Mouse (Mus musculus) erythroblast, embryonic 14.5 days (primary cell): ENCODE results near the gene Syt14.

Experiments used
- GATA1 ChIP-seq: IDR thresholded peaks from 2 replicates; pipeline ENCODE4 v1.6.1; 2012; ENCODE audit warnings: low read length, inconsistent platforms, mixed read lengths
- TAL1 ChIP-seq: IDR thresholded peaks from 3 replicates; pipeline ENCODE4 v1.6.1; 2012; ENCODE audit warnings: low read length, inconsistent platforms, mixed read lengths

DNA sequence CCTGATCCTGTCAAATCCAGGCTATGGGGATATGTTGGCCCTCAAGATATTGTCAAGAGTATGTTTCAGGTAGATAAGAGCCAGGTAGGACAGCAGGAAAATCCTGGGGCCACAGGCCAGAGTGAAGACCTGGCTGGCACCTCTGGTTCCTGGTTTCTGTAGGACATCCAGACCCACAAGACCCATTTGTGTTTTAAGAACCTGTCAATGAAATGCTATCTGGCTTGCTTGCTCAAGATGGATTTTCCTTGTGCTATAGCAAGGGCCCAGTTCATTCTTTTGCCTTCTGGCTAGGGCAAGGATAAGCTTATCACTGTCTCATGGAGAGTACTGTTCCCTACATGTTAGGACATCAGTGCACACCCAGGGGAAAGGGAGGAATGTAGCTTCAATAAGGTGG, 183.5 kb downstream of the Syt14 start:
- TF ChIP-seq GATA1 = no peak
- TF ChIP-seq TAL1 = no peak
